Mouse (Mus musculus) kidney, adult 10 weeks (tissue): Measurements from ENCODE around the gene Asna1. TPM values are rescaled to one million over a fixed set of nuclear protein-coding genes. Genes with fewer than 3 reads are reported as not detected.

Experiments
- polyA plus RNA-seq: library from polyadenylated mRNA; stranded (reverse); fragments of 350-450 nt; fragmentation: Illumina TruSeq; extraction: RNeasy Lipid Tissue Mini Kit (QIAGEN cat#74804); gene quantifications from one replicate; pipeline ENCODE4 v1.2.3, GENCODE M21; 2014; ENCODE audit warnings: low read depth, low replicate concordance

Gene Asna1
- 16.8 TPM for polyA plus RNA-seq

GRCm38 (mm10) chr8:85025098-85025932 is at the start of gene Asna1:
Gene Asna1, minus strand, starts transcription at chr8:85025281.

GRCm38 (mm10) chr8:85071514-85072281 is 46.6 kb upstream of the Asna1 start, which contains the start of gene Dhps:
Gene Dhps, plus strand, starts transcription at chr8:85071757.

GRCm38 (mm10) chr8:85067982-85068381 is 42.9 kb upstream of the Asna1 start, which contains the start of gene Gm5741:
Gene Gm5741, minus strand, starts transcription at chr8:85067982.

GRCm38 (mm10) chr8:85059879-85060616 is 35.0 kb upstream of the Asna1 start, which contains the start of gene Fbxw9:
Gene Fbxw9, plus strand, starts transcription at chr8:85060055.

GRCm38 (mm10) chr8:85036718-85037365 is 11.8 kb upstream of the Asna1 start, which contains the start of gene Tnpo2:
Gene Tnpo2, plus strand, starts transcription at chr8:85036915.

GRCm38 (mm10) chr8:85026670-85027515 is 1.8 kb upstream of the Asna1 start, which contains the start of gene Trir:
Gene Trir, plus strand, starts transcription at chr8:85026823.

GRCm38 (mm10) chr8:85014431-85014830 is 10.7 kb downstream of the Asna1 start, which contains the start of gene Best2:
Gene Best2, minus strand, starts transcription at chr8:85014531.

GRCm38 (mm10) chr8:84990349-84990748 is 34.7 kb downstream of the Asna1 start, which contains the start of gene Hook2:
Gene Hook2, plus strand, starts transcription at chr8:84990603.

GRCm38 (mm10) chr8:84978248-84978940 is 46.7 kb downstream of the Asna1 start, which contains the start of gene Junb:
Gene Junb, minus strand, starts transcription at chr8:84978718.

GRCm38 (mm10) chr8:84969241-84970134 is 55.6 kb downstream of the Asna1 start, which contains the start of the genes Gm49661, Prdx2 and Rnaseh2a:
Gene Gm49661, minus strand, starts transcription at chr8:84969433.
Gene Prdx2, plus strand, starts transcription at chr8:84969587.
Gene Rnaseh2a, minus strand, starts transcription at chr8:84969767.

Other genes with a start within 250 kb of the Asna1 start
- 5.1 TPM for gene Nfix, start 224.9 kb downstream of the Asna1 start, polyA plus RNA-seq
- gene Dand5, start 202.5 kb downstream of the Asna1 start, polyA plus RNA-seq, result 3.3 TPM
- not detected for gene Gadd45gip1, start 193.8 kb downstream of the Asna1 start, polyA plus RNA-seq
- gene Rad23a, start 184.6 kb downstream of the Asna1 start, polyA plus RNA-seq, result 3.5 TPM
- gene Calr, start 178.3 kb downstream of the Asna1 start, polyA plus RNA-seq, result 862 TPM
- 1.3 TPM for gene Farsa, start 168.3 kb downstream of the Asna1 start, polyA plus RNA-seq
- gene Syce2, start 153.2 kb downstream of the Asna1 start, polyA plus RNA-seq, result 6.0 TPM
- 302 TPM for gene Gcdh, start 131.4 kb downstream of the Asna1 start, polyA plus RNA-seq
- not detected for gene Klf1, start 123.4 kb downstream of the Asna1 start, polyA plus RNA-seq
- gene Dnase2a, start 116.7 kb downstream of the Asna1 start, polyA plus RNA-seq, result 7.1 TPM
- not detected for gene Mast1, start 87.9 kb downstream of the Asna1 start, polyA plus RNA-seq
- gene Rtbdn, start 78.3 kb downstream of the Asna1 start, polyA plus RNA-seq, result not detected
- gene Gm49661, start 55.8 kb downstream of the Asna1 start, polyA plus RNA-seq, result not detected
- 35.9 TPM for gene Prdx2, start 55.7 kb downstream of the Asna1 start, polyA plus RNA-seq
- 1.1 TPM for gene Rnaseh2a, start 55.5 kb downstream of the Asna1 start, polyA plus RNA-seq
- not detected for gene Junb, start 46.6 kb downstream of the Asna1 start, polyA plus RNA-seq
- gene Hook2, start 34.7 kb downstream of the Asna1 start, polyA plus RNA-seq, result 16.4 TPM
- gene Best2, start 10.8 kb downstream of the Asna1 start, polyA plus RNA-seq, result not detected
- 15.0 TPM for gene Trir, start 1.5 kb upstream of the Asna1 start, polyA plus RNA-seq
- 4.2 TPM for gene Tnpo2, start 11.6 kb upstream of the Asna1 start, polyA plus RNA-seq
- gene Fbxw9, start 34.8 kb upstream of the Asna1 start, polyA plus RNA-seq, result 0.89 TPM
- not detected for gene Gm5741, start 42.7 kb upstream of the Asna1 start, polyA plus RNA-seq
- gene Dhps, start 46.5 kb upstream of the Asna1 start, polyA plus RNA-seq, result 9.5 TPM
- 6.1 TPM for gene Wdr83os, start 55.5 kb upstream of the Asna1 start, polyA plus RNA-seq
- gene Wdr83, start 56.0 kb upstream of the Asna1 start, polyA plus RNA-seq, result 2.3 TPM
- gene Man2b1, start 58.0 kb upstream of the Asna1 start, polyA plus RNA-seq, result 7.5 TPM
- gene Zfp791, start 97.8 kb upstream of the Asna1 start, polyA plus RNA-seq, result 5.5 TPM
- gene Cks1brt, start 126.6 kb upstream of the Asna1 start, polyA plus RNA-seq, result not detected
- gene Olfr371, start 200.7 kb upstream of the Asna1 start, polyA plus RNA-seq, result not detected